Mouse (Mus musculus): ENCODE data around the gene Ror2. TPM values are rescaled to one million over a fixed set of nuclear protein-coding genes. Genes with fewer than 3 reads are reported as not detected.

Gene Ror2
- 1.2 TPM for polyA plus RNA-seq (2014; fragmentation: Illumina TruSeq; extraction: RNeasy Lipid Tissue Mini Kit (QIAGEN cat#74804); ENCODE audit: low read depth, low replicate concordance)

GRCm38 (mm10) chr13:53285756-53286361 lies at the start of gene Ror2:
Ror2 (minus strand) TSS chr13:53286124.

Other genes with a start within 250 kb of the Ror2 start
- gene Sptlc1, start 91.3 kb upstream of the Ror2 start, polyA plus RNA-seq (2014; fragmentation: Illumina TruSeq; extraction: RNeasy Lipid Tissue Mini Kit (QIAGEN cat#74804); ENCODE audit: low read depth, low replicate concordance): 16.5 TPM
- gene Msx2, start 186.9 kb upstream of the Ror2 start, polyA plus RNA-seq (2014; fragmentation: Illumina TruSeq; extraction: RNeasy Lipid Tissue Mini Kit (QIAGEN cat#74804); ENCODE audit: low read depth, low replicate concordance): 0.26 TPM

All from heart, adult 10 weeks (tissue).